Mouse (Mus musculus): ENCODE measurements around the gene Wnt7b. TPM values are rescaled to one million over a fixed set of nuclear protein-coding genes. Genes with fewer than 3 reads are reported as not detected.

Gene Wnt7b
- 3.5 and 4.6 TPM in 2 replicates for polyA plus RNA-seq (2015; fragmentation: Nextera tagmentation; extraction: Ambion mirVana)

DNA sequence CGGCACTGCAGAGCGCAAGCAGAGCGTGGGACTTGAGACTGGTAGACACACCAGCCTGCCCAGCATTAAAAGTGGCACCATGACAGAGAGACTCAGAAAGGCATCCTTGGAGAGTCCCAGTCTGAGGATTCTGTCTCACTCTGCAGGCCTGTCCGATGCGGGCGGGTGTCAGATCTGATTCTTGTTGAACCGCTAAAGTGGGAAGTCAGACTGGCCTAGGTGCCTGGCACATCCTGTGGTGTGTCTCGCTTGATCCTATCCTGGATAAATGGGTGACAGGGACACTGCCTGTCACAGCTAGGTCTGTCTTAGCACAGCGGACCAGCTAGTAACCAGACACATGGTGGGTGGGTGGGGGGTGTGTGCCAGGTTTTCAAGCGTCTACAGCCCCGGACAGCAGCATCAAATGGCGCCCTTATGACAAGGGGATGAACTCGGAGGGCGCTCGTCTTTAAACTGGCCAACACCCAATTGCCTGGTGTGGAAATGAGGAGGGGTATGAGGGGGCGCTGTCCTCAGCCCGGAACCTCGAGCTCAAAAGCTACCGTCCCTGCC, at the start of gene Wnt7b:
Gene Wnt7b, minus strand, starts transcription at position 118 of the 555 bp plus-strand sequence.
- H3K27me3 ChIP-seq (replicated peaks) = peaks cover 96% of the 10 kb centered on the region
- peak within 1 kb of the TSS; percentile 95 for H3K4me2 ChIP-seq
- no peaks in the 10 kb centered on the region for H3K36me3 ChIP-seq
- H3K4me3 ChIP-seq = peak within 1 kb of the TSS; percentile 61
- H3K9me3 ChIP-seq = peaks cover 5% of the 10 kb centered on the region; the same call in 1 of the 2 replicates
- H3K27ac ChIP-seq (replicated peaks) = no peak within 1 kb of the TSS
- H3K4me1 ChIP-seq = peaks cover 34% of the 10 kb centered on the region
- peak within 1 kb of the TSS; percentile 54 for H3K9ac ChIP-seq
- ATAC-seq (ENCODE audit: extremely low read depth, insufficient number of reproducible peaks, low FRiP score, low TSS enrichment) = no peak
- 2% methylated on average over 19 of the region's 19 CpGs for WGBS

GRCm38 (mm10) chr15:85631591-85631990, 49.3 kb upstream of the Wnt7b start:
- Histone ChIP-seq H3K9me3 (no peaks in the 10 kb centered on the region), H3K4me1 (peaks cover 9% of the 10 kb centered on the region), H3K36me3 (no peaks in the 10 kb centered on the region), H3K9ac (no peak overlapping the region), H3K27ac (replicated peaks) (no peak overlapping the region), H3K4me2 (no peak overlapping the region), H3K4me3 (no peak overlapping the region), H3K27me3 (replicated peaks) (peaks cover 39% of the 10 kb centered on the region)
- 75% methylated on average over 2 of the region's 2 CpGs for WGBS
- ATAC-seq (ENCODE audit: extremely low read depth, insufficient number of reproducible peaks, low FRiP score, low TSS enrichment) = no peak

GRCm38 (mm10) chr15:85629924-85630545, 47.8 kb upstream of the Wnt7b start:
- Histone ChIP-seq H3K4me2 (no peak overlapping the region), H3K9me3 (no peaks in the 10 kb centered on the region), H3K27ac (replicated peaks) (no peak overlapping the region), H3K36me3 (no peaks in the 10 kb centered on the region), H3K4me3 (no peak overlapping the region), H3K4me1 (peaks cover 16% of the 10 kb centered on the region), H3K27me3 (replicated peaks) (peaks cover 54% of the 10 kb centered on the region), H3K9ac (no peak overlapping the region)
- ATAC-seq (ENCODE audit: extremely low read depth, insufficient number of reproducible peaks, low FRiP score, low TSS enrichment) = no peak
- WGBS = 68% methylated on average over 7 of the region's 7 CpGs

DNA sequence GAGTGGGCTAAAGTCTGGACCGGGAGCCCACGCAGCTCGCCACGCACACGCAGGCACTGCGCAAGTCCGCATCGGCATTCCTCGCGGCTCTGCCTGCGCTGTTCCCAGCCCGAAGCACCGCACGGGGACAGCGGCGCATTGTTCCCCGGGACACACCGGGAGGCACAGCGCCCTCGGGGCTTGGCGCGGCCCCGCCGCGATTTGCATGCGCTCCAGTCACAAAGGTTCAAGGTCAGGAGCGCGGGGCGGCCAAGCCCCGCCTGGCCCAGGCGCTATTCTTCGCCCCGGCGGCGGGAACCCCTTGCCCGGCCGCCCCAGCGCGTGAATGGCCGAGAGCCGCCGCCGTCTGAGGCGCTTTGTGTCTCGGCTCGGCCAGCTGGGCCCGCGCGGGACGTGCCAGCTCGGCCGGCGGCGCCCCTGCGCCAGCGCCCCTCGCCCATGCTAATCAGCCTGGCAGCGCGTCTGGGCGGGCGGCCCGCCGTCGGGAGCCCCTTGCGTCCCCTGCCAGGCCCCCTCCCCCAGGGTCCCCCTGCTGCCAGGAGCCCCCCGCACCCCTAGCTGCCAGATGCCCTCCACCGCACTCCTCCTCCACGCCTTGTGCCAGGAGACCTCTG, 43.5 kb upstream of the Wnt7b start:
- H3K9ac ChIP-seq = peak overlapping the region; percentile 81
- peaks cover 9% of the 10 kb centered on the region for H3K4me1 ChIP-seq
- H3K27ac ChIP-seq (replicated peaks) = no peak overlapping the region
- peak overlapping the region; percentile 82 for H3K4me2 ChIP-seq
- H3K27me3 ChIP-seq (replicated peaks) = peaks cover 97% of the 10 kb centered on the region
- peak overlapping the region; percentile 56 for H3K4me3 ChIP-seq
- WGBS = 2% methylated on average over 67 of the region's 68 CpGs
- ATAC-seq (ENCODE audit: extremely low read depth, insufficient number of reproducible peaks, low FRiP score, low TSS enrichment) = no peak
- no peaks in the 10 kb centered on the region for H3K9me3 ChIP-seq
- no peaks in the 10 kb centered on the region for H3K36me3 ChIP-seq

DNA sequence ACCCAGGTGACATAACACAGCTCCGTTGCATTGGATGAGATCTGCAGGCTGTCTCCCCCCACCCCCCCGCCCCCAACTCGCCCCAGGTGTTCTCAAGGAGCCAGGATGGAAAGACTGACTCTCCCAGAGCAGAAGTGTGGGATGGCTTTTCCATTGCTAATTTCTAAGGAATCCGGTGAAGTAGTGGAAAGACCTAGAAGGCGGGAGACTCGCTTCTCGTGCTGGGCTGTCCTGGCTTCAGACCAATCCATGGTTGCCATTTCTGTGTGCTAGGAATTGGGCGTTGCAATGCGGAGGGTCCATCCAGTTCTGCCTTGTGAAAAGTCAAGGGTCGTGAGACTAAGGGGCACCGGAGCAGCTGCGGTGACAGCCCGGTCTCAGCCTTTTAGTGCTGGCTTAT, 39.9 kb upstream of the Wnt7b start:
- H3K27ac ChIP-seq (replicated peaks) = no peak overlapping the region
- H3K36me3 ChIP-seq = no peaks in the 10 kb centered on the region
- H3K27me3 ChIP-seq (replicated peaks) = peaks cover 84% of the 10 kb centered on the region
- peaks cover 9% of the 10 kb centered on the region for H3K4me1 ChIP-seq
- no peak overlapping the region for H3K9ac ChIP-seq
- no peak for ATAC-seq (ENCODE audit: extremely low read depth, insufficient number of reproducible peaks, low FRiP score, low TSS enrichment)
- H3K9me3 ChIP-seq = 0 out of 2 replicates have a peak, but pooled peaks cover 5% of the 10 kb centered on the region
- H3K4me2 ChIP-seq = no peak overlapping the region
- 66% methylated on average over 13 of the region's 13 CpGs for WGBS
- H3K4me3 ChIP-seq = no peak overlapping the region

GRCm38 (mm10) chr15:85615537-85616100, 33.3 kb upstream of the Wnt7b start:
- Histone ChIP-seq H3K27ac (replicated peaks) (no peak overlapping the region), H3K9ac (peak overlapping the region; percentile 44; the same call in 1 of the 2 replicates), H3K4me3 (peak overlapping the region; percentile 15; the same call in 1 of the 2 replicates), H3K27me3 (replicated peaks) (peaks cover 53% of the 10 kb centered on the region), H3K36me3 (no peaks in the 10 kb centered on the region), H3K4me1 (peaks cover 27% of the 10 kb centered on the region), H3K9me3 (0 out of 2 replicates have a peak, but pooled peaks cover 5% of the 10 kb centered on the region), H3K4me2 (peak overlapping the region; percentile 52)
- ATAC-seq (ENCODE audit: extremely low read depth, insufficient number of reproducible peaks, low FRiP score, low TSS enrichment) = no peak
- 27% methylated on average over 20 of the region's 21 CpGs for WGBS

- Histone ChIP-seq H3K9ac (peak overlapping the region; percentile 44; the same call in 1 of the 2 replicates), H3K4me2 (peak overlapping the region; percentile 52), H3K9me3 (0 out of 2 replicates have a peak, but pooled peaks cover 5% of the 10 kb centered on the region), H3K27ac (replicated peaks) (no peak overlapping the region), H3K4me1 (peaks cover 32% of the 10 kb centered on the region), H3K36me3 (no peaks in the 10 kb centered on the region), H3K4me3 (peak overlapping the region; percentile 15; the same call in 1 of the 2 replicates), H3K27me3 (replicated peaks) (peaks cover 50% of the 10 kb centered on the region)
- 36% methylated on average over 22 of the region's 22 CpGs for WGBS
- ATAC-seq (ENCODE audit: extremely low read depth, insufficient number of reproducible peaks, low FRiP score, low TSS enrichment) = no peak
Observed at GRCm38 (mm10) chr15:85615075-85615474, 32.8 kb upstream of the Wnt7b start.

DNA sequence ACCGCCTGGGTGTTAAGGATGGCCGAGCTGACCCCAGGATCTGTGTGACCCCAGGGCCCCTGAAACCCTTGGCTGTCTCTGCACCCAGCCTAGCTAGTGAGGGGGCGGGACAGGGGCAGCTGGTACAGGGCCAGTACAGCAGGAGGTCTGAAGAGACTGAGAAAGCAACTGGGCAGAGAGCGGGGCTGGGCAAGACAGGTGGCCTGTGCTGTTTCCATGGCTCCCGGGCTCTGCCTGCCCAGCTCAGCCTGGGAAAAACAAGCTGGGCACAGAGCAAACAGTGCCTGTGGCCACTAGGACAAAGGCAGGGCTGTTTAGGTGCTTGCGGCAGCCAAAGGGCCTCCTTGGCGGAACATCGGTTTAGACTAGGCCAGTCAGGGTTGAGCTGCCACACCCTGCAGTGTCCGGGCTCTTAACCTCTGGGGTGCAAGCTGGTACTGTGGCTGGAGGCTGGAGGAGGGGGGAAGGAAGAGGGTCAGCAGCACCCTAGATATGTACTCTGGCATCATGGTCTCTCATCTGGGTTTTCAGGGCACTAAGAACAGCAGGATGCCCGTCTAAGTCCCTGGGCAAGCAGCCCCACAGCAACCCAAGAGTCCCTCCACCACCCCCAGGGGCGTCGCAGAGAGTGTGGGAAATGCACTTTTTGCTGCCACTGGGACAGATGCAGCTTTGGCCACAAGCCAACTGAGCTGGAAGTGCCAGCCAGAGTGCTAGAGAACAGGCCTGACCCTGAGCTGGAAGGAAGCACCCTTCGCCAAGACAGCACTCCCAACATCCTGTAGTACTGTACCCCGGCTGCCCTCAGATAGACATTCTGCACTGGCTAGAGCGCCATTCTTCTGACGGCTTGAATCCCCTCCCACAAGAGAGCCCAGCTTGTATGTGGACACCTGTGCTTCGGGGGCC, 31.3 kb upstream of the Wnt7b start:
- H3K27me3 ChIP-seq (replicated peaks) = peaks cover 40% of the 10 kb centered on the region
- no peak for ATAC-seq (ENCODE audit: extremely low read depth, insufficient number of reproducible peaks, low FRiP score, low TSS enrichment)
- peaks cover 34% of the 10 kb centered on the region for H3K4me1 ChIP-seq
- H3K27ac ChIP-seq (replicated peaks) = no peak overlapping the region
- H3K36me3 ChIP-seq = no peaks in the 10 kb centered on the region
- no peak overlapping the region for H3K4me3 ChIP-seq
- H3K9me3 ChIP-seq = 0 out of 2 replicates have a peak, but pooled peaks cover 2% of the 10 kb centered on the region
- no peak overlapping the region for H3K4me2 ChIP-seq
- WGBS = 79% methylated on average over 17 of the region's 17 CpGs
- H3K9ac ChIP-seq = no peak overlapping the region

GRCm38 (mm10) chr15:85612660-85613357, 30.5 kb upstream of the Wnt7b start:
- H3K4me2 ChIP-seq = no peak overlapping the region
- no peaks in the 10 kb centered on the region for H3K9me3 ChIP-seq
- H3K36me3 ChIP-seq = no peaks in the 10 kb centered on the region
- 71% methylated on average over 8 of the region's 8 CpGs for WGBS
- H3K27me3 ChIP-seq (replicated peaks) = peaks cover 38% of the 10 kb centered on the region
- peaks cover 34% of the 10 kb centered on the region for H3K4me1 ChIP-seq
- no peak overlapping the region for H3K4me3 ChIP-seq
- H3K27ac ChIP-seq (replicated peaks) = no peak overlapping the region
- ATAC-seq (ENCODE audit: extremely low read depth, insufficient number of reproducible peaks, low FRiP score, low TSS enrichment) = no peak
- H3K9ac ChIP-seq = no peak overlapping the region
